Mouse (Mus musculus): ENCODE measurements around the gene Iqgap1. TPM values are rescaled to one million over a fixed set of nuclear protein-coding genes. Genes with fewer than 3 reads are reported as not detected.

Gene Iqgap1
- polyA plus RNA-seq, 1 experiment: 38.1 TPM

DNA sequence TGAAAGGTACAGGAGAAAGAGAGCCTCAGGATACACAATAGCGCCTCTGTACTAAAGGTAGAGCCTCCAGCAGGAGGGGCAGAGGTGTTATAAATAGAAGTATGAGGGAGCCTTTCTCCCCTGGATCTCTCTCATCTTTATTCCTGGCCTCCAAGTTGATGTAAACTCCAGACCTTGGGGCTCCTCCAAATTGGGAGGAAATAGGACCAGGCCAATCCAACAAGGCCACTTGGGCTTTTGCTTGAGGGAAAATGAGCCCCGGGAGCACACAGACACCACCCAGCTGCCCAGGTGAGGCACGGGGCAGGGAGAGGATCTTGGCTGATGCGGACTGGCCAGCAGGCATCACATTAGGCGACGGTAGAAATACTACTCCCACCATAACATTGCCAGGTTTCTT, 29.5 kb downstream of the Iqgap1 start:
- no peak overlapping the region for H3K27ac ChIP-seq (ENCODE audit: insufficient read depth, low read depth, low read length)
- no peak overlapping the region for H3K4me3 ChIP-seq (ENCODE audit: insufficient read depth, low read depth, low read length)
- TF ChIP-seq POLR2A (IDR thresholded peaks at IDR 0.05; ENCODE audit: low read depth, low read length): no peak
- no peak for TF ChIP-seq CTCF (conservative IDR thresholded peaks at IDR 0.05; ENCODE audit: insufficient read depth, insufficient read length, low read depth, low read length)
- peaks cover 1% of the 10 kb centered on the region; the same call in 1 of the 2 replicates for H3K36me3 ChIP-seq (ENCODE audit: control insufficient read depth, insufficient read depth, low read length)
- peaks cover 20% of the 10 kb centered on the region for H3K4me1 ChIP-seq (ENCODE audit: control insufficient read depth, insufficient read depth, low read length)
- no peak for DNase-seq
- WGBS: 57% methylated on average over 6 of the region's 6 CpGs
- no peaks in the 10 kb centered on the region for H3K27me3 ChIP-seq (replicated peaks; ENCODE audit: control insufficient read depth, insufficient read depth, low read length)

DNA sequence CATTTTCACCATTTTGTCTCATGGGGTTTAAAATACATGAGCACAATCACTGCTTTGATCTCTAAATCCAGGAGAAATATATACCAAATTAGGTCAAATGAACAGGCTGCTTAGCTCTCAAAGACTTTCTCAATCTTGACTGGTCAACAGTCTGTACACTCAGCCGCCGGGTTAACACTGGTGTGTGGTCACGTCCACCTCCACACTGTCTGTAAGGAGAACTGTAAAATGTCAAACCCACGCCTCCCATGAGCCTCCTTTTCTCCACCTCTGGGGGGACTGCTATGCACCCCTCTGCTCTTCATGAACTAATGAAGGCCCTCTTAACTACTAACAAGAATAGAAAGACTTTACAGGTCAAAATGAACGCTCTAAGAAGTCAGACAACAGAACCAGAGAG, 36.2 kb downstream of the Iqgap1 start:
- no peak for DNase-seq
- Histone ChIP-seq H3K4me1 (ENCODE audit: control insufficient read depth, insufficient read depth, low read length) (peaks cover 19% of the 10 kb centered on the region), H3K4me3 (ENCODE audit: insufficient read depth, low read depth, low read length) (no peak overlapping the region), H3K27me3 (replicated peaks; ENCODE audit: control insufficient read depth, insufficient read depth, low read length) (no peaks in the 10 kb centered on the region), H3K27ac (ENCODE audit: insufficient read depth, low read depth, low read length) (no peak overlapping the region), H3K36me3 (ENCODE audit: control insufficient read depth, insufficient read depth, low read length) (no peaks in the 10 kb centered on the region)
- 55% methylated on average over 5 of the region's 5 CpGs for WGBS
- TF ChIP-seq CTCF (conservative IDR thresholded peaks at IDR 0.05; ENCODE audit: insufficient read depth, insufficient read length, low read depth, low read length) (no peak), POLR2A (IDR thresholded peaks at IDR 0.05; ENCODE audit: low read depth, low read length) (no peak)

DNA sequence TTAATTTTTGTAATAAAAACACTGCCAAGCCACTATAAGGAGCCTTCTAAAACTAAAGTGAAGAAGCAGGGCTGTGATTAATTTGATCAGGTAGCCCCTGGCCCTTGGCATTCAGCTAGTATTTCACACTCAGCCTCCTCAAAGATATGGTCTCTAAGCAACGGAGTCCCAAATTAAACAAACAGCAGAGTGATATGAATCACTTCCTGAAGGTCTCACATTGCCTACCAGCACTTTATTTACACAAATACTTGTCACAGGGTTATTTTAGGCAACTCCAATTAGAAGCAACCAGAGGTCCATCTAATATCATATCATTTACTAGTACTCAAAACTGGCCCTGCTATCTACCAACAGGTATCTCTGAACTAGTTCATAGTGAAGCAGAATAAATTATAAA, 36.7 kb downstream of the Iqgap1 start:
- H3K36me3 ChIP-seq (ENCODE audit: control insufficient read depth, insufficient read depth, low read length): no peaks in the 10 kb centered on the region
- TF ChIP-seq POLR2A (IDR thresholded peaks at IDR 0.05; ENCODE audit: low read depth, low read length) (no peak), CTCF (conservative IDR thresholded peaks at IDR 0.05; ENCODE audit: insufficient read depth, insufficient read length, low read depth, low read length) (no peak)
- peaks cover 19% of the 10 kb centered on the region for H3K4me1 ChIP-seq (ENCODE audit: control insufficient read depth, insufficient read depth, low read length)
- H3K4me3 ChIP-seq (ENCODE audit: insufficient read depth, low read depth, low read length): no peak overlapping the region
- H3K27ac ChIP-seq (ENCODE audit: insufficient read depth, low read depth, low read length): no peak overlapping the region
- no peak for DNase-seq
- 16% methylated on average over 1 of the region's 1 CpGs for WGBS
- no peaks in the 10 kb centered on the region for H3K27me3 ChIP-seq (replicated peaks; ENCODE audit: control insufficient read depth, insufficient read depth, low read length)

DNA sequence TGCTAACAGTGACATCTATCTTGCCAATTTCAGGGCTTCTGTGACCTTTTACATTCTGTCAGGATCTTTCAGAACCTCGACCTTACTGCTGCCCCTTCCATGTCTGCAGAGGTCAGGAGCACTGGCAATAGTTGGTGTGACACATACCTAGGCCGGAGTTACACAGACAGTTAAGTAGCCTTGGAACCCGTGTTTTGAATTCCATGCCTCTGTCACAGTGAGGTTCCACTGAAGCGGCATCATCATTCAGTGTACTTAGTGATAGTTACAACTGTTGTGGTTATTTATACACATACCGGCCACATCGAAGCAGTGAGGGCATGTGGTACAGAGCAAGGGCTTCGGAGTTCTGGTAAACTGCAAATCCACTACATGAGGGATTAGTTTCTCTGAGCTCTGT, 37.8 kb downstream of the Iqgap1 start:
- peaks cover 26% of the 10 kb centered on the region for H3K4me1 ChIP-seq (ENCODE audit: control insufficient read depth, insufficient read depth, low read length)
- no peaks in the 10 kb centered on the region for H3K27me3 ChIP-seq (replicated peaks; ENCODE audit: control insufficient read depth, insufficient read depth, low read length)
- H3K4me3 ChIP-seq (ENCODE audit: insufficient read depth, low read depth, low read length): no peak overlapping the region
- H3K36me3 ChIP-seq (ENCODE audit: control insufficient read depth, insufficient read depth, low read length): no peaks in the 10 kb centered on the region
- 78% methylated on average over 7 of the region's 7 CpGs for WGBS
- no peak for DNase-seq
- no peak for TF ChIP-seq CTCF (conservative IDR thresholded peaks at IDR 0.05; ENCODE audit: insufficient read depth, insufficient read length, low read depth, low read length)
- no peak for TF ChIP-seq POLR2A (IDR thresholded peaks at IDR 0.05; ENCODE audit: low read depth, low read length)
- H3K27ac ChIP-seq (ENCODE audit: insufficient read depth, low read depth, low read length): no peak overlapping the region

DNA sequence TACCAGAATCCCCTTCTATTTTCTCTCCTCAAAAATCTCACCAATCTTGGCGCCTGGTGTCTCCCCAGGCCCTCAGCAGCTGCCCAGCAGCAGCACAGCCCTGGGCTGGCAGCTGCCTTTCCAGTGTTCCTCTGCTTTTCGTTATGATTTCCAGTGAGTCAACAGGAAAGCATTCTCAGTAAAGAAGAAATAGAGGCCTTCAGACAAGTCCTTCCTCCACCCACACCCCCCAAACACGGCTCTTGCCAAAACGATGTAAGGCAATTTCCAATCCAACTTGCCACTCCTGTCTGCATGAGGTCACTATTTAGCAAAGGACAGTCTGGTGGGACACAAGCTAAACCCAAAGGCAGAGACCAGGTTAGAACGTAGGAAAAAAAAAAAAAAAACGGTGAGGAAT, 39.0 kb downstream of the Iqgap1 start:
- H3K27ac ChIP-seq (ENCODE audit: insufficient read depth, low read depth, low read length): no peak overlapping the region
- H3K27me3 ChIP-seq (replicated peaks; ENCODE audit: control insufficient read depth, insufficient read depth, low read length): no peaks in the 10 kb centered on the region
- H3K4me1 ChIP-seq (ENCODE audit: control insufficient read depth, insufficient read depth, low read length): peaks cover 30% of the 10 kb centered on the region
- TF ChIP-seq CTCF (conservative IDR thresholded peaks at IDR 0.05; ENCODE audit: insufficient read depth, insufficient read length, low read depth, low read length): no peak
- no peak for TF ChIP-seq POLR2A (IDR thresholded peaks at IDR 0.05; ENCODE audit: low read depth, low read length)
- no peak overlapping the region for H3K4me3 ChIP-seq (ENCODE audit: insufficient read depth, low read depth, low read length)
- WGBS: 32% methylated on average over 6 of the region's 6 CpGs
- DNase-seq: peak; percentile 52
- no peaks in the 10 kb centered on the region for H3K36me3 ChIP-seq (ENCODE audit: control insufficient read depth, insufficient read depth, low read length)

DNA sequence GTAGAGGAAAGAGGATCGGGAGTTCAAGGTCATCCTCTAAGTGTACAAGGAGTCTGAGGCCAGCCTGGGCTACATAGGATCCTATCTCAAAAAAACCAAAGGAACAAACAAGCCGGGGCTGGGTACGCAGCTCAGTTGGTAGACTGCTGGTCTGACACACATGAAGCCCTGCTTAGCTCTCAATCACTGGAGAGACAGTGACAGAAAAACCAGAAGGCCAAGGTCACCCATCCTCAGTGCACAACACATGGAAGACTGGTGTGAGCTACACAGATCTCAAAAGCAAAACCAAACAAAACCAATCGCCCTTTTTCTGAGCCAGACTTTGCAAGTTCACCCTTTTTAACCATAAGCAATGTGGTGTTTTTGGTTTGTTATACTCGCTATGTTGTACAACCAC, 41.9 kb downstream of the Iqgap1 start:
- no peak for DNase-seq
- Histone ChIP-seq H3K27ac (ENCODE audit: insufficient read depth, low read depth, low read length) (no peak overlapping the region), H3K4me3 (ENCODE audit: insufficient read depth, low read depth, low read length) (no peak overlapping the region), H3K36me3 (ENCODE audit: control insufficient read depth, insufficient read depth, low read length) (no peaks in the 10 kb centered on the region), H3K4me1 (ENCODE audit: control insufficient read depth, insufficient read depth, low read length) (peaks cover 24% of the 10 kb centered on the region), H3K27me3 (replicated peaks; ENCODE audit: control insufficient read depth, insufficient read depth, low read length) (no peaks in the 10 kb centered on the region)
- TF ChIP-seq POLR2A (IDR thresholded peaks at IDR 0.05; ENCODE audit: low read depth, low read length): no peak
- no peak for TF ChIP-seq CTCF (conservative IDR thresholded peaks at IDR 0.05; ENCODE audit: insufficient read depth, insufficient read length, low read depth, low read length)
- WGBS: 86% methylated on average over 5 of the region's 5 CpGs

DNA sequence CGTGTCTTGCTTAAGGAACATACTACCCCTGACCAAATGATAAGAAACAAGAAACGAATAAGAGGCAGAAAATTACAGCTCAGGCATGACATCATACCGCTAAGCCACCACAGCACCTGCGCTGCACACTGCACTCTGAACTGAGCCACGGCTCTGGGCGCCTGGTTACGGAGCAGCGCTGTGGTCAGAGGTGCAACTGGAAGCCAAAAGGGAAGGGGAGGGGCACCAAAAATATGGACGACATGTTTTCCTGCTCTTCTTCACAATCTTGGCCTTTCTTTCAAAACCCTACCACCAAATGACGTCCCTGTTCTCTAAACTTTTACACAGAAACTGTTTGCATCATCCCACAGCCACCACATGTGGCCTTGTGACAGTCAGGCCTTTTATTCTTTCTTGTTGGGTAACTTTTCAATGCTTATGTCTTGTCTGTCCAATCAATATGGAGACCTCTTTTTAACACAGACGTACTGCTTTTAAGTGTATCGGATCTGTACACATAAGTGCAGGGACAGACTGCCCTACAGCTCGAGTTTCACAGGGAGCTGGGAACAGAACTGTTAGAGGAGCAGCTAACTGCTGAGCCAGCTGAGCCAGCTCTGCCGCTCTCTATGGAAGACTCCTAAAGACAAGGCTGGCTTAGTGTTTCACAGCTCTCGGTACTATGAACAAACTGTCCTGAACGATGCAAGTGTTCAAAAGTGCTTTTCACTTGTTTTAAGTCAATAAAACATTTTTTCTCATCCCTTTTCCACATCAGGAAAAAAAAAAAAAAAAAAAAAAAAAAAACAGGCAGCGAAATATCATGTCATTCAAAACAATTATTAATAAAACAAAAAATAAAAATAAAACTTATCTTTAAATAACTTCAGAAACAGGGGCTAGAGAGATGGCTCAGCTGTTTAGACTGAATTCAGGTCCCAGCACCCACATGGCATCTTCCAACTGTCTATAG, 43.3 kb downstream of the Iqgap1 start:
- Histone ChIP-seq H3K4me3 (ENCODE audit: insufficient read depth, low read depth, low read length) (no peak overlapping the region), H3K36me3 (ENCODE audit: control insufficient read depth, insufficient read depth, low read length) (no peaks in the 10 kb centered on the region), H3K27me3 (replicated peaks; ENCODE audit: control insufficient read depth, insufficient read depth, low read length) (no peaks in the 10 kb centered on the region), H3K4me1 (ENCODE audit: control insufficient read depth, insufficient read depth, low read length) (peaks cover 27% of the 10 kb centered on the region), H3K27ac (ENCODE audit: insufficient read depth, low read depth, low read length) (peak overlapping the region; percentile 30; the same call in 1 of the 2 replicates)
- WGBS: 49% methylated on average over 17 of the region's 17 CpGs
- no peak for DNase-seq
- no peak for TF ChIP-seq POLR2A (IDR thresholded peaks at IDR 0.05; ENCODE audit: low read depth, low read length)
- TF ChIP-seq CTCF (conservative IDR thresholded peaks at IDR 0.05; ENCODE audit: insufficient read depth, insufficient read length, low read depth, low read length): no peak
